Mouse (Mus musculus) gastrocnemius, postnatal 10 days (tissue): Measurements from ENCODE around the gene Dcp1b. TPM values are rescaled to one million over a fixed set of nuclear protein-coding genes. Genes with fewer than 3 reads are reported as not detected.

Source experiments
- DNase-seq: peaks from one replicate; pipeline ENCODE4 v3.0.0; 2021; ENCODE audit warnings: mixed read lengths
- total RNA-seq, 2 experiments: library from RNA; stranded (reverse); gene quantifications; 2 replicates each; pipeline ENCODE4 v1.2.3; 2021

Dcp1b gene
- total RNA-seq, 2 experiments from 2014 or later, result 5.1 to 7.4 TPM

DNA sequence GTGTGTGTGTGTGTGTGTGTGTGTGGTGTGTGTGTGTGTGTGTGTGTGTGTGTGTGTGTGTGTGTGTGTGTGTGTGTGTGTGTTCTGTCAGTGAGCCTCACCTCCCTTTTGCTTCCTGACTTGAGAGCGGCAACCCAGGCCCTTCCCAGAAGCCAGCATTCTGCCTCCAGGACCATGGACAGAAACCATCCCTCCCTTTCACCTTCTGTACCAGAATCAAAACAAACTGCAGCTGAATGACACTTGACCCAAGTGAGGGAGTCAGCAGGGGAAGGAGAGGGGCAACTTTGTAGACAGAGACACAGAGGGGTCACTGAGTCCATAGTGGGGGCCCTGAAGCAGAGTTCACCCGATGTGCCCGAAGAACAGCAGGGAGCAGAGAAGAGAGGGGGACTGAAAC is 58.0 kb downstream of the Dcp1b start:
- no peak for DNase-seq

DNA sequence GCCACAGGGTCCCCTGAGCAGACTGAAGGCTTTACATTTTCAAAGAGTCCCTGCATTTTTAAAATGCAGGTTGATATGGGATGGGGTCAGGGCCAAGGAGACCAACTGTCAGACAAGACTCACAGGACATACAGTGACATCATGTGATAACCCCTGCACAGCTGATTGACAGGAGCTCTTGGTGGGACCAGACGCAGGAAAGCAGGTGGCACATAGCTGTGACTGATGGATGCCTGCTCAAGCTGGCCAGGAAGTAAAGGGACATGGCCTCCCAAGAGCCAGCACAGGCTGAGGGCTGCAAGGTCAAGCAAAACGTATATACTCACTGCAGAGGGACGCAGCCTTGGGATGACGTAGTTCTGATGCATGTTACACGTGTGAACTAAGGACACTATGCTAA is 60.4 kb downstream of the Dcp1b start:
- no peak for DNase-seq

DNA sequence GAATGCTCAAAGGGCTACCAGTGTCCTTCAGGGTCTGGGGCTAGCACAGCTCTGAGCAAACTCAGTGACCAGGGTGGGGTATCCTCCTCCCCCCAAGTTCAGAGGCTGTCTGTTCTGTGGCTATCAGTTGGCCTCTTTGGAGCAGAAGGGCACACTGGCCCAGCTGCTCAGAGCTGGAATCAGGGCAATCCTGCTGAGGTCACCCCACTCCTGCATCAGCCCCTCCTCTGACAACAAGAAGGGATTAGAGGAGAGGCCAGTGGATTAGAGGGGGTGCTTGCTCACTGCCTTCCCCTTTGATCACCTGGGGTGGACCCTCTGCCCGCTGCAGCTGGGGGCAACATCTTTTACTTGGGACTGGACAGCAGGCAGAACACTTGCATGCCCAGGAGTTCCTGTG is 61.2 kb downstream of the Dcp1b start, which contains the start of gene Cacna2d4:
TSS of gene Cacna2d4 (plus strand) at position 286 of the 400 bp plus-strand sequence.
- no peak for DNase-seq

- DNase-seq, result peak; percentile 65
These were observed 62.5 kb downstream of the Dcp1b start for GRCm38 (mm10) chr6:119237427-119237989.

DNA sequence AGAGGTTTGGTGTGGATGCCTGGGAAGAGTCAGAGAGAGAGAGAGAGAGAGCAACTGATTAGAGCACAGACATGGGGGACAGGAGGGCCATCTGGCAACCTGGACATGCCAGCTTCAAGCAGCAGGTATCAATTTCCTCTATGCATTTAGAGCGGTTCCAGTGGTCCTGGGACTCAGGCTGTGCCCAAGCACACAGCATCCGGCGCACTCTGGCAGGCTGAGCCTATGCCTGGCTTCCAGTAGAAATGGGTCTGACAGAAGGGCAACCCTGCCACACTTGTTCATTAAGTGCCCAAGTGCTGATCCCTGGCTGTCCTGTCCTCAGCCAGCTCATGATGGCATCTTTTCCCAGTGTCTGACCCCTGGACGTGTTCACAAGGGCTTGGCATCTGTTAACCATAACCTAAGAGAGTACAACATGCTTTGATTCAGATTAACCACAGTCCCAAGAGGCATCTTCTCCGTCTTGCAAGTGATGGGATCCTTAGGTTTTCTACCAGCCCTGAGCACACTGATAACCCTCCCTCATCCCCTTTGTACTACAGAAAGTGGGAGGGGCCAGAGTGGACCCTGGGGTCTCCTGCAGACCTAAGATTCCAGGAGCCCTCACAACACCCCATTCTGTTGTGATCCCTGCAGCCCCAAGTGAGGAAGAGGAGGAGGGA is 64.4 kb downstream of the Dcp1b start:
- DNase-seq, result no peak

DNA sequence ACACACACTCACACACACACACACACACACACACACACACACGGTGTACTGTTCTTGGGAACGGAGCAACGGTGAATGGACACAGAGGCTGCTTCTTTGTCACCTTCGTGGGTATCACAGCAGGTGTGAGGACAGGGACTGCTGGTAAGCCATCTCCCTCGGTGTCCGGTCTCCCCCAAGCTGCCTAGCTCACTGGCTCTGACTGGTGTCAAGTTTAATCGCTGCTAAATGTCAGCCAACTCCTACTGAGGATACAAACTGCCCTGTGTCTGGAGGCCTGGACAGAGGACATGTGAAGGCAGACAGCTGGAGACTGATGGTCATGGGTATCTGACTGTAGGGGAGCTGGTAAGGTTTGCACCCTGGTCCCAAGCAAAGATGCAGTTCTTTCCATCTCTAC is 65.2 kb downstream of the Dcp1b start:
- DNase-seq, result no peak

DNA sequence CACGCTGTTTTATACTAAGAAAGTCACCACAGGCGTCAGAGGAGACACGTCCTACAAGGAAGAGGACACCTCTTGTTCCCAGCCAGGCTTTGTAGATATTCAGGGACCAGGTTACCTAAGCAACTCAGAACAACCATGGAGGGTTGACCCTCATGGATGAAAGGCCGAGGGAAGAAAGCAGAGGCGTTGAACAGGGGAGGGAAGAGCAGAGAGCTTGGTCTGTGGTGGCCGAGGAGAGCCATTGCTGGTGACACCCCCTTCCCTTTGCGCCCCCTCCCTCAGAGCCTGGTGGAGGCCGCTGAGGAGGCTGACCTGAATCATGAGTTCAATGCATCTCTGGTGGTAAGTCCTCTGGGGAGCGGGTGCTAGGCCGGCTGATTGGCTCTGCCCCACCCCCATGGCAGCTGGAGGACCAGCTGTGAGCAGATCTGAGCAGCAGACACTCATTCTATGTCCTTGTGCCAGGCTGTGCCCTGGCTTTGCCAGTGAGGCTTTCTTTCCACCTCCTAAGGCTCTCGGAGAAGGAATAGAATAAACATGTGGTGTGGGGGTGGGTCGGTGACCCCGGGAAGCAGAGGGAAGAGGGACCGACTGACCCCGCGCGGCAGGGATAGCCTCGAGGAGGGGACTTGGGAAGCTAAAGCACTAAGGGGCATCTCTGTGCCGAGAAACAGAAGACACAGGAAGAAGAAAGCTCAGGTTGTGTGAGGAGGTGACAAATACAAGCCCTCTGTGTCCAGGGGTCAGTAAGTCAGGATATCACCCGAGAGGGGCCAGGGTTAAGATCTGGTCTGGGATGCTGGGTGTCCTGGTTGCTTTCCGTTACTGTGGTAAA is 66.0 kb downstream of the Dcp1b start:
- no peak for DNase-seq

DNA sequence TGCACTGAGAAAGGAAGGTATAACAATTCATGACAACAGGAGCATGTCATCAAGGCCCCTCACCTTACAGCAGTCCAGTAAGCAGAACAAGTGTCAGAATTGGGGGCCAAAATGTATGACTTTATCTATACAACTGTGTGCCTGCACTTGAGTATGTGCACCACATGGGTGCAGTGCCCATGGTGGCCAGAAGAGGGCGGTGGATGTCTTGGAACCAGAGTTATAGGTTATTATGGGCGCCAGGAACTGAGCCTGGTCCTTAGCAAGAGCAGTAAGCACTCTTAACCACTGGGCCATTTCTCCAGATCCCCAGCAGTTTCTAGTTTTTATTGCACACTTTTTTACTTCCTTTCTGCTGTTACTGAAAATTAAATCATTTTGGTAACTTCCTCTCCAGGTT is 71.0 kb downstream of the Dcp1b start:
- no peak for DNase-seq

DNA sequence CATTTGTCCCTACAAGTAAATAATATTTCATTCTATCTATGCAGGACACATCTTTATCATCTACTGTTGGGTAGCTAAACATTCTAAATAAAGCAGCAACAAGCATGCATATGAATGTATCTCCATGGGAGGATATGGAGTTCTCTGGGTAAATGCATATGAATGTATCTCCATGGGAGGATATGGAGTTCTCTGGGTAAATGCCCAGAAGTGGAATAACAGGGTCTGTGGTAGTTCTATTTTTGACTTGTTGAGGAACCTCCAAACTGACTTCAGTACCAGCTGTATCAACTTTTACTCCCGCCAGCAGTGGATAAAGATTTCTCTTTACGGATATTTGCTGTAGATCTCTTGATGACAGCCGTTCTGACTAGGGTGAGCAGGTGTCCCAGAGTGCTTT is 73.5 kb downstream of the Dcp1b start:
- DNase-seq, result no peak

DNA sequence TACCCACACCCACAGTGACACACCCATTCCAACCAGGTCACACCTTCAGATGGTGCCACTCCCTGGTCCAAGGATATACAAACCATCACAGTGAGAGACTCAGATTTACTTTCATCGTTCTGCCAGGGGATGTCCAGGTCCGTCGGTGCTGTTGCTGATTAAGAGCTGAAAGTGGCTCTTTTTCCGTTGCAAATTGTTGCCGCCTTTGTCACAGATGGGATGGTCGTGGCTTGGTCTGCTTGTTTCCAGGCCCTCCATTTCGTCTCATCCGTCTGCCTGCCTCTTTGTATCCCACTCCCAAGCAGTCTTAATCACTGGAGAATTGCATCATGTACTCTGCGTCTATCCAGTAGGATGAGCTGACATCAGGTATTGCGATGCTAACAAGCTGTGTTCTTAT is 74.7 kb downstream of the Dcp1b start:
- DNase-seq, result no peak

- no peak for DNase-seq
These were observed 76.7 kb downstream of the Dcp1b start for GRCm38 (mm10) chr6:119251704-119252103.

Other genes starting within 250 kb of the Dcp1b start
- gene Cacna1c, start 21.2 kb downstream of the Dcp1b start, total RNA-seq, result 1 to 10 TPM; 5.2 to 7.3 TPM
- gene Cacna2d4, start 61.3 kb downstream of the Dcp1b start, total RNA-seq, result under 1 TPM; 0.82 to 0.97 TPM
- gene Lrtm2, start 155.5 kb downstream of the Dcp1b start, total RNA-seq, result under 1 TPM; 0.16 to 0.31 TPM
- gene Adipor2, start 242.5 kb downstream of the Dcp1b start, total RNA-seq, result 10 to 100 TPM; 55.7 to 56.2 TPM